Mouse (Mus musculus): Measurements from ENCODE around the gene Cyb561d2.

- no peak for TF ChIP-seq CTCF (IDR thresholded peaks at IDR 0.05; ENCODE audit: low read depth, low read length)
- TF ChIP-seq POLR2A (IDR thresholded peaks at IDR 0.05; ENCODE audit: extremely low read depth, insufficient read depth, low read length), result no peak
Observed at GRCm38 (mm10) chr9:107547957-107548356, 6.0 kb upstream of the Cyb561d2 start.
